Mouse (Mus musculus) intestine, embryonic 14.5 days (tissue): Measurements from ENCODE around the gene Snx27. TPM values are rescaled to one million over a fixed set of nuclear protein-coding genes. Genes with fewer than 3 reads are reported as not detected.
A peak's percentile ranks its signal among the peaks of the same experiment; 100 is the strongest.

Experiments used
- ATAC-seq: fragments of 200-750 bp; cut with Nextera tagmentation; replicated peaks from 2 replicates; pipeline ENCODE4 v1.8.0; 2017; ENCODE audit warnings: low read depth, moderate number of reproducible peaks, moderate TSS enrichment, moderate library complexity; ENCODE audit not compliant: low FRiP score, low TSS enrichment
- DNase-seq: peaks from one replicate; pipeline ENCODE4 v3.0.0-alpha.2; 2018; ENCODE audit warnings: low spot score
- H3K27ac ChIP-seq: fragments of 300-500 bp; sonication (generic); 2 replicates; pipeline ENCODE4 v1.5.1; 2014; ENCODE audit warnings: low read depth, mild to moderate bottlenecking, control low read depth
- H3K27me3 ChIP-seq: fragments of 300-500 bp; sonication (generic); replicated peaks from 2 replicates; pipeline ENCODE4 v1.6.1; 2014; ENCODE audit warnings: low read length, control low read depth; ENCODE audit not compliant: control insufficient read depth, insufficient read depth
- H3K36me3 ChIP-seq: fragments of 300-500 bp; sonication (generic); 2 replicates; pipeline ENCODE4 v1.6.1; 2014; ENCODE audit warnings: low read length, control low read depth; ENCODE audit not compliant: control insufficient read depth, insufficient read depth
- H3K4me1 ChIP-seq: fragments of 300-500 bp; sonication (generic); replicated peaks from 2 replicates; pipeline ENCODE4 v1.6.1; 2014; ENCODE audit warnings: low read length, control low read depth, mixed read lengths; ENCODE audit not compliant: control insufficient read depth, insufficient read depth
- H3K4me2 ChIP-seq: fragments of 300-500 bp; sonication (generic); 2 replicates; pipeline ENCODE4 v1.6.1; 2014; ENCODE audit warnings: low read length
- H3K4me3 ChIP-seq: fragments of 300-500 bp; sonication (generic); 2 replicates; pipeline ENCODE4 v1.5.1; 2014; ENCODE audit warnings: low read depth, low read length, control low read depth, mixed read lengths
- H3K9ac ChIP-seq: fragments of 300-500 bp; sonication (generic); 2 replicates; pipeline ENCODE4 v1.6.1; 2014; ENCODE audit warnings: mild to moderate bottlenecking, low read length
- H3K9me3 ChIP-seq: fragments of 300-500 bp; sonication (generic); 2 replicates; pipeline ENCODE4 v1.6.1; 2016; ENCODE audit warnings: low read length, control low read depth; ENCODE audit not compliant: control insufficient read depth
- WGBS: fragments of 180-500 bp; shearing (Covaris S2); extraction: QIAGEN DNeasy Blood & Tissue Kit; methylation state at CpG from one replicate; pipeline ENCODE4 v1.1.7; 2014; 5-methylcytosine and 5-hydroxymethylcytosine counted together
- polyA plus RNA-seq: library from polyadenylated mRNA; unstranded; fragments of >200 nt; fragmentation: Nextera tagmentation; extraction: Ambion mirVana; gene quantifications from 2 replicates; pipeline ENCODE4 v1.2.1, GENCODE M21; 2014

Gene Snx27
- polyA plus RNA-seq, 1 experiment from 2014 or later = 28.6 TPM

- no peaks in the 10 kb centered on the region for H3K4me1 ChIP-seq
- peaks cover 75% of the 10 kb centered on the region for H3K36me3 ChIP-seq
- no peak for DNase-seq
- no peak overlapping the region for H3K9ac ChIP-seq
- no peak overlapping the region for H3K4me3 ChIP-seq
- 82% methylated on average over 4 of the region's 4 CpGs for WGBS
- no peak for ATAC-seq
- no peak overlapping the region for H3K27ac ChIP-seq
- no peaks in the 10 kb centered on the region for H3K27me3 ChIP-seq
- H3K4me2 ChIP-seq = no peak overlapping the region
- no peaks in the 10 kb centered on the region for H3K9me3 ChIP-seq
Measured at GRCm38 (mm10) chr3:94497162-94497561, 85.4 kb downstream of the Snx27 start.

GRCm38 (mm10) chr3:94487581-94487980, 94.9 kb downstream of the Snx27 start:
- H3K4me1 ChIP-seq = no peaks in the 10 kb centered on the region
- H3K27ac ChIP-seq = no peak overlapping the region
- H3K27me3 ChIP-seq = no peaks in the 10 kb centered on the region
- no peak overlapping the region for H3K4me2 ChIP-seq
- ATAC-seq (no peak), DNase-seq (no peak)
- H3K9me3 ChIP-seq = no peaks in the 10 kb centered on the region
- H3K36me3 ChIP-seq = 0 out of 2 replicates have a peak, but pooled peaks cover 4% of the 10 kb centered on the region
- no peak overlapping the region for H3K4me3 ChIP-seq
- WGBS = 71% methylated on average over 6 of the region's 6 CpGs
- no peak overlapping the region for H3K9ac ChIP-seq

- Histone ChIP-seq H3K9me3 (no peaks in the 10 kb centered on the region), H3K36me3 (no peaks in the 10 kb centered on the region), H3K27me3 (no peaks in the 10 kb centered on the region), H3K4me3 (no peak overlapping the region), H3K27ac (no peak overlapping the region), H3K4me2 (no peak overlapping the region), H3K9ac (no peak overlapping the region), H3K4me1 (no peaks in the 10 kb centered on the region)
- DNase-seq (no peak), ATAC-seq (no peak)
- 74% methylated on average over 7 of the region's 7 CpGs for WGBS
Measured at GRCm38 (mm10) chr3:94485922-94486321, 96.6 kb downstream of the Snx27 start.

- Histone ChIP-seq H3K4me2 (no peak overlapping the region), H3K4me1 (no peaks in the 10 kb centered on the region), H3K36me3 (no peaks in the 10 kb centered on the region), H3K27ac (no peak overlapping the region), H3K9me3 (no peaks in the 10 kb centered on the region), H3K9ac (no peak overlapping the region), H3K27me3 (peaks cover 5% of the 10 kb centered on the region; the same call in 1 of the 2 replicates), H3K4me3 (no peak overlapping the region)
- ATAC-seq (peak; percentile 51), DNase-seq (peak; percentile 67)
- WGBS = 27% methylated on average over 20 of the region's 20 CpGs
Measured at GRCm38 (mm10) chr3:94483790-94484439, 98.6 kb downstream of the Snx27 start.

GRCm38 (mm10) chr3:94482764-94483385, 99.6 kb downstream of the Snx27 start:
- Histone ChIP-seq H3K27ac (no peak overlapping the region), H3K36me3 (no peaks in the 10 kb centered on the region), H3K4me3 (no peak overlapping the region), H3K4me1 (no peaks in the 10 kb centered on the region), H3K9ac (no peak overlapping the region), H3K9me3 (no peaks in the 10 kb centered on the region), H3K27me3 (peaks cover 7% of the 10 kb centered on the region; the same call in 1 of the 2 replicates), H3K4me2 (no peak overlapping the region)
- no peak for ATAC-seq
- DNase-seq = no peak
- WGBS = 86% methylated on average over 17 of the region's 17 CpGs

GRCm38 (mm10) chr3:94481429-94481828, 101.1 kb downstream of the Snx27 start:
- Histone ChIP-seq H3K9me3 (no peaks in the 10 kb centered on the region), H3K27ac (no peak overlapping the region), H3K4me1 (0 out of 2 replicates have a peak, but pooled peaks cover 4% of the 10 kb centered on the region), H3K4me3 (no peak overlapping the region), H3K9ac (no peak overlapping the region), H3K4me2 (no peak overlapping the region), H3K27me3 (peaks cover 7% of the 10 kb centered on the region; the same call in 1 of the 2 replicates), H3K36me3 (no peaks in the 10 kb centered on the region)
- ATAC-seq = no peak
- 63% methylated on average over 4 of the region's 4 CpGs for WGBS
- no peak for DNase-seq

GRCm38 (mm10) chr3:94480291-94480884, 102.1 kb downstream of the Snx27 start, which contains the start of gene Riiad1:
Gene Riiad1, minus strand, starts transcription at chr3:94480341.
- Histone ChIP-seq H3K9me3 (no peaks in the 10 kb centered on the region), H3K27ac (no peak within 1 kb of the TSS), H3K9ac (no peak within 1 kb of the TSS), H3K27me3 (peaks cover 7% of the 10 kb centered on the region; the same call in 1 of the 2 replicates), H3K4me3 (peak within 1 kb of the TSS; percentile 16), H3K4me2 (peak within 1 kb of the TSS; percentile 38), H3K36me3 (no peaks in the 10 kb centered on the region), H3K4me1 (0 out of 2 replicates have a peak, but pooled peaks cover 9% of the 10 kb centered on the region)
- no peak for DNase-seq
- ATAC-seq = no peak
- WGBS = 12% methylated on average over 16 of the region's 16 CpGs

- H3K4me3 ChIP-seq = peak overlapping the region; percentile 16
- H3K27ac ChIP-seq = no peak overlapping the region
- H3K9ac ChIP-seq = no peak overlapping the region
- H3K9me3 ChIP-seq = no peaks in the 10 kb centered on the region
- H3K36me3 ChIP-seq = no peaks in the 10 kb centered on the region
- peak; percentile 76 for DNase-seq
- WGBS = 3% methylated on average over 11 of the region's 11 CpGs
- H3K4me2 ChIP-seq = peak overlapping the region; percentile 38
- H3K27me3 ChIP-seq = peaks cover 7% of the 10 kb centered on the region; the same call in 1 of the 2 replicates
- ATAC-seq = no peak
- 0 out of 2 replicates have a peak, but pooled peaks cover 9% of the 10 kb centered on the region for H3K4me1 ChIP-seq
Measured at GRCm38 (mm10) chr3:94479564-94479963, 103.0 kb downstream of the Snx27 start.
